24 mouse cellular contexts compared by ENCODE assay signal in genomic region chr5:141866042-141866441, GRCm38 (mm10).
DNase-seq lines count a peak whose midpoint lies in the region; ATAC-seq and TF ChIP-seq lines count a peak whose summit lies in the region.
"Had no signal": no experiment of that assay in that cellular context is flagged by ENCODE, and none has a peak within 500 bp of the region (broad histone marks: within the 10 kb centered on the region; RNA-seq: fewer than 3 reads in every experiment).

No protein-coding gene starts in this region.

- no peaks in the 10 kb centered on the region for H3K4me1 ChIP-seq in forebrain, postnatal 0 days (ENCODE audit: insufficient read depth)
- no peaks in the 10 kb centered on the region for H3K4me1 ChIP-seq in forebrain, embryonic 16.5 days (replicated peaks; ENCODE audit: control insufficient read depth, insufficient read depth, low read length)
- H3K4me1 ChIP-seq in midbrain, embryonic 14.5 days (ENCODE audit: control insufficient read depth, insufficient read depth, low read length) = no peaks in the 10 kb centered on the region
- H3K4me1 ChIP-seq in midbrain, embryonic 13.5 days (replicated peaks) = no peaks in the 10 kb centered on the region
- no peaks in the 10 kb centered on the region for H3K4me1 ChIP-seq in stomach, postnatal 0 days (replicated peaks; ENCODE audit: control insufficient read depth, insufficient read depth)
- H3K4me1 ChIP-seq: heart, embryonic 13.5 days; hindbrain, embryonic 13.5 days; liver, embryonic 13.5 days; lung, embryonic 15.5 days had no signal

- DNase-seq in forebrain, postnatal 0 days = no peak
- DNase-seq in kidney, postnatal 10 days = peak; percentile 24
- DNase-seq in kidney, postnatal 25 days = no peak
- peak; percentile 53 for DNase-seq in midbrain, embryonic 14.5 days
- DNase-seq in stomach, postnatal 0 days (ENCODE audit: low spot score) = no peak
- DNase-seq: adrenal gland, postnatal 36 days; cerebellum, adult 11 months; cerebellum, adult 9-11 months; embryo, embryonic 11 days; gastrocnemius, postnatal 25 days; heart, adult 18-20 months; layer of hippocampus, adult 9-11 months; liver, embryonic 13.5 days; spleen, adult 18-20 months had no signal

- no peak overlapping the region for H3K4me3 ChIP-seq in forebrain, postnatal 0 days (ENCODE audit: low read depth, low read length)
- H3K4me3 ChIP-seq in forebrain, embryonic 16.5 days (replicated peaks; ENCODE audit: low read length) = no peak overlapping the region
- H3K4me3 ChIP-seq in midbrain, embryonic 14.5 days (replicated peaks; ENCODE audit: low read depth, low read length) = no peak overlapping the region
- H3K4me3 ChIP-seq in midbrain, embryonic 13.5 days (replicated peaks) = no peak overlapping the region
- no peak overlapping the region for H3K4me3 ChIP-seq in stomach, postnatal 0 days (ENCODE audit: low read depth, low read length)
- H3K4me3 ChIP-seq: embryonic facial prominence, embryonic 15.5 days; heart, embryonic 13.5 days; hindbrain, embryonic 13.5 days; kidney, embryonic 15.5 days; left cerebral cortex, adult 2 months; liver, embryonic 13.5 days; lung, embryonic 15.5 days had no signal

- no peaks in the 10 kb centered on the region for H3K27me3 ChIP-seq in forebrain, postnatal 0 days (ENCODE audit: insufficient read depth, low read length)
- H3K27me3 ChIP-seq in forebrain, embryonic 16.5 days (replicated peaks; ENCODE audit: control insufficient read depth, insufficient read depth, low read length) = no peaks in the 10 kb centered on the region
- H3K27me3 ChIP-seq in midbrain, embryonic 14.5 days (ENCODE audit: control insufficient read depth, insufficient read depth, low read length) = no peaks in the 10 kb centered on the region
- peaks cover 9% of the 10 kb centered on the region; the same call in 1 of the 2 replicates for H3K27me3 ChIP-seq in midbrain, embryonic 13.5 days
- no peaks in the 10 kb centered on the region for H3K27me3 ChIP-seq in stomach, postnatal 0 days (ENCODE audit: control insufficient read depth, insufficient read depth, low read length)
- H3K27me3 ChIP-seq: embryonic facial prominence, embryonic 15.5 days; heart, embryonic 13.5 days; liver, embryonic 13.5 days; lung, embryonic 15.5 days had no signal

- no peak overlapping the region for H3K9ac ChIP-seq in forebrain, postnatal 0 days
- H3K9ac ChIP-seq in forebrain, embryonic 16.5 days (replicated peaks; ENCODE audit: low read depth, low read length) = no peak overlapping the region
- no peak overlapping the region for H3K9ac ChIP-seq in midbrain, embryonic 14.5 days (replicated peaks; ENCODE audit: low read length)
- no peak overlapping the region for H3K9ac ChIP-seq in midbrain, embryonic 13.5 days (replicated peaks)
- H3K9ac ChIP-seq in stomach, postnatal 0 days (ENCODE audit: low read length) = no peak overlapping the region
- H3K9ac ChIP-seq: embryonic facial prominence, embryonic 15.5 days; heart, embryonic 13.5 days; hindbrain, embryonic 13.5 days; kidney, embryonic 15.5 days; liver, embryonic 13.5 days; lung, embryonic 15.5 days had no signal

- 79% methylated on average over 3 of the region's 3 CpGs for WGBS in forebrain, postnatal 0 days
- 80% methylated on average over 3 of the region's 3 CpGs for WGBS in forebrain, embryonic 16.5 days
- 81% methylated on average over 3 of the region's 3 CpGs for WGBS in midbrain, embryonic 14.5 days
- 90% methylated on average over 3 of the region's 3 CpGs for WGBS in midbrain, embryonic 13.5 days
- 62% methylated on average over 3 of the region's 3 CpGs for WGBS in stomach, postnatal 0 days

- H3K4me2 ChIP-seq in forebrain, postnatal 0 days (ENCODE audit: low read depth) = no peak overlapping the region
- no peak overlapping the region for H3K4me2 ChIP-seq in forebrain, embryonic 16.5 days (ENCODE audit: low read length)
- H3K4me2 ChIP-seq in midbrain, embryonic 14.5 days (ENCODE audit: low read length) = no peak overlapping the region
- H3K4me2 ChIP-seq in midbrain, embryonic 13.5 days (replicated peaks) = no peak overlapping the region
- no peak overlapping the region for H3K4me2 ChIP-seq in stomach, postnatal 0 days (replicated peaks; ENCODE audit: low read depth)
- H3K4me2 ChIP-seq: embryonic facial prominence, embryonic 15.5 days; heart, embryonic 13.5 days; hindbrain, embryonic 13.5 days; kidney, embryonic 15.5 days; liver, embryonic 13.5 days; lung, embryonic 15.5 days had no signal

- TF ChIP-seq CTCF in forebrain, postnatal 0 days (IDR thresholded peaks at IDR 0.05; ENCODE audit: low read depth) = peak; percentile 56
- TF ChIP-seq CTCF in stomach, postnatal 0 days (IDR thresholded peaks at IDR 0.05; ENCODE audit: low read depth) = peak; percentile 48

- H3K27ac ChIP-seq in forebrain, postnatal 0 days (ENCODE audit: low read depth, low read length) = no peak overlapping the region
- no peak overlapping the region for H3K27ac ChIP-seq in forebrain, embryonic 16.5 days (ENCODE audit: low read length)
- H3K27ac ChIP-seq in midbrain, embryonic 14.5 days (replicated peaks; ENCODE audit: low read depth, low read length) = no peak overlapping the region
- no peak overlapping the region for H3K27ac ChIP-seq in midbrain, embryonic 13.5 days
- no peak overlapping the region for H3K27ac ChIP-seq in stomach, postnatal 0 days (replicated peaks)
- H3K27ac ChIP-seq: embryonic facial prominence, embryonic 15.5 days; heart, embryonic 13.5 days; hindbrain, embryonic 13.5 days; kidney, embryonic 15.5 days; left cerebral cortex, adult 2 months; liver, embryonic 13.5 days; lung, embryonic 15.5 days; macrophage had no signal

- no peaks in the 10 kb centered on the region for H3K36me3 ChIP-seq in forebrain, postnatal 0 days (ENCODE audit: insufficient read depth)
- no peaks in the 10 kb centered on the region for H3K36me3 ChIP-seq in forebrain, embryonic 16.5 days (ENCODE audit: control insufficient read depth, insufficient read depth)
- no peaks in the 10 kb centered on the region for H3K36me3 ChIP-seq in midbrain, embryonic 14.5 days (ENCODE audit: control insufficient read depth, insufficient read depth, low read length)
- no peaks in the 10 kb centered on the region for H3K36me3 ChIP-seq in midbrain, embryonic 13.5 days
- H3K36me3 ChIP-seq in stomach, postnatal 0 days (ENCODE audit: control insufficient read depth, insufficient read depth, low read length) = no peaks in the 10 kb centered on the region
- H3K36me3 ChIP-seq: embryonic facial prominence, embryonic 15.5 days; heart, embryonic 13.5 days; hindbrain, embryonic 13.5 days; kidney, embryonic 15.5 days; liver, embryonic 13.5 days; lung, embryonic 15.5 days had no signal

- no peak for TF ChIP-seq EP300 in stomach, postnatal 0 days (optimal IDR thresholded peaks at IDR 0.05)

- no peaks in the 10 kb centered on the region for H3K9me3 ChIP-seq in forebrain, postnatal 0 days (ENCODE audit: low read length)
- no peaks in the 10 kb centered on the region for H3K9me3 ChIP-seq in forebrain, embryonic 16.5 days (ENCODE audit: control insufficient read depth, low read length)
- H3K9me3 ChIP-seq in midbrain, embryonic 14.5 days (ENCODE audit: control insufficient read depth, low read length) = no peaks in the 10 kb centered on the region
- H3K9me3 ChIP-seq in midbrain, embryonic 13.5 days = no peaks in the 10 kb centered on the region
- H3K9me3 ChIP-seq in stomach, postnatal 0 days (ENCODE audit: control insufficient read depth, low read length) = no peaks in the 10 kb centered on the region
- H3K9me3 ChIP-seq: embryonic facial prominence, embryonic 15.5 days; heart, embryonic 13.5 days; hindbrain, embryonic 13.5 days; kidney, embryonic 15.5 days; liver, embryonic 13.5 days; lung, embryonic 15.5 days had no signal

- ATAC-seq in forebrain, postnatal 0 days = no peak
- no peak for ATAC-seq in forebrain, embryonic 16.5 days
- ATAC-seq in midbrain, embryonic 14.5 days (ENCODE audit: low FRiP score, low TSS enrichment) = no peak
- ATAC-seq in midbrain, embryonic 13.5 days = no peak
- ATAC-seq in stomach, postnatal 0 days (ENCODE audit: low FRiP score, low TSS enrichment) = no peak
- ATAC-seq: inflammation-experienced regulatory T-cells, adult 6 months had no signal

Comparison
In these comparisons a context has a peak if more than half of its experiments do, and no peak if none do; other contexts are left out.
1. DNase-seq: peak in kidney, postnatal 10 days (single experiment) and midbrain, embryonic 14.5 days (single experiment); none in forebrain, postnatal 0 days (single experiment), kidney, postnatal 25 days (0 of 2) and stomach, postnatal 0 days (single experiment).